Mouse (Mus musculus): Measurements from ENCODE around the gene Adcy4. TPM values are rescaled to one million over a fixed set of nuclear protein-coding genes. Genes with fewer than 3 reads are reported as not detected.
A peak's percentile ranks its signal among the peaks of the same experiment; 100 is the strongest.

Gene Adcy4
- polyA plus RNA-seq, 1 experiment, result 4.1 TPM

DNA sequence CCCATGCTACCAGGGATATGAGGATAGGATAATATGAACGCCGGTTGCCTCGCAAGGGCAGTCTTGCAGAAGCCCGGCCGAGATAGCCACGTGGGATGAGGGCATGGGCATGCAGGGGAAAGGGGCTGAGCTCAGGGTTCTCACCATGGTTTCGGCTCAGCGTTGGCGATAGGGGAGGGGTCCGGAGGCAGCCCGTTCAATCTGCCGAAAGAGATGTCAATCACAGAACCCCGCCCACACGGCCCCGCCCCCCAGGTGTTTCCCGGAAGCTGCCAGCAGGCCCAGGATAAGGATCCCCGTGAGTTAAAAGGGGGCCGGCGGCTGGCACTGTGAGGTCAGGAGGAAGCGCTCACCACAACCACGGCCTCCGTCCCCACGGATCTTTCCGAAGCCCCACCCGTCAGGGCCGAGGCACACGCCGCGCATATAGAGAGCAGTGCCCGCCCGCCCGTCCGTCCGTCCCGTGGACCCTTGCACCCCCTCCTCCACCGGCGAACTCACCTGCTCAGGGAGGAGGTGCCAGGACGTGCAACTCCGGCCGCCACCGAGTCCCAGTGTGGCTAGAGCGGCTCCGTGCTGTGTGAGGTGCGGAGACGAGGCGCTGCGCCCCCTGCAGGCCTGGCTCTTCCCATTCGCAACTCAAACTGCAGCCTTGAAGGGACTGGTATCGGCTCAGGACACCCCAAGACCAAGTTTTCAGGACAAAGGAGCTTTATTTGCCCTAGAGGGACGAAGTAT, 62.0 kb downstream of the Adcy4 start, which contains the start of gene Rabggta:
Rabggta (minus strand) TSS at position 564 of the 738 bp plus-strand sequence.
- WGBS, result under 1% methylated on average over 48 of the region's 50 CpGs
- Histone ChIP-seq H3K4me3 (replicated peaks; ENCODE audit: insufficient read depth, low read depth, low read length) (peak within 1 kb of the TSS; percentile 96), H3K27ac (ENCODE audit: insufficient read depth, low read length) (peak within 1 kb of the TSS; percentile 26; the same call in 1 of the 2 replicates), H3K27me3 (ENCODE audit: control insufficient read depth, insufficient read depth, low read length) (no peaks in the 10 kb centered on the region), H3K4me1 (ENCODE audit: control insufficient read depth, insufficient read depth, low read length) (peaks cover 4% of the 10 kb centered on the region; the same call in 1 of the 2 replicates)
- peak; percentile 87 for TF ChIP-seq CTCF (IDR thresholded peaks at IDR 0.05; ENCODE audit: borderline replicate concordance, insufficient read depth, low read depth, low read length)
- TF ChIP-seq POLR2A (IDR thresholded peaks at IDR 0.05; ENCODE audit: borderline replicate concordance, insufficient read depth, low read length), result peak; percentile 45; the same call in 1 of the 2 replicates
- DNase-seq, result peak; percentile 93 to 94

GRCm38 (mm10) chr14:55721076-55721475, 62.8 kb downstream of the Adcy4 start:
- peak overlapping the region; percentile 96 for H3K4me3 ChIP-seq (replicated peaks; ENCODE audit: insufficient read depth, low read depth, low read length)
- H3K27me3 ChIP-seq (ENCODE audit: control insufficient read depth, insufficient read depth, low read length), result no peaks in the 10 kb centered on the region
- 71% methylated on average over 6 of the region's 6 CpGs for WGBS
- DNase-seq, result no peak
- H3K4me1 ChIP-seq (ENCODE audit: control insufficient read depth, insufficient read depth, low read length), result peaks cover 4% of the 10 kb centered on the region; the same call in 1 of the 2 replicates
- no peak overlapping the region for H3K27ac ChIP-seq (ENCODE audit: insufficient read depth, low read length)
- TF ChIP-seq POLR2A (IDR thresholded peaks at IDR 0.05; ENCODE audit: borderline replicate concordance, insufficient read depth, low read length) (no peak), CTCF (IDR thresholded peaks at IDR 0.05; ENCODE audit: borderline replicate concordance, insufficient read depth, low read depth, low read length) (no peak)

GRCm38 (mm10) chr14:55720666-55721065, 63.2 kb downstream of the Adcy4 start:
- DNase-seq, result no peak
- Histone ChIP-seq H3K4me3 (replicated peaks; ENCODE audit: insufficient read depth, low read depth, low read length) (no peak overlapping the region), H3K27me3 (ENCODE audit: control insufficient read depth, insufficient read depth, low read length) (no peaks in the 10 kb centered on the region), H3K4me1 (ENCODE audit: control insufficient read depth, insufficient read depth, low read length) (peaks cover 4% of the 10 kb centered on the region; the same call in 1 of the 2 replicates), H3K27ac (ENCODE audit: insufficient read depth, low read length) (no peak overlapping the region)
- TF ChIP-seq POLR2A (IDR thresholded peaks at IDR 0.05; ENCODE audit: borderline replicate concordance, insufficient read depth, low read length) (no peak), CTCF (IDR thresholded peaks at IDR 0.05; ENCODE audit: borderline replicate concordance, insufficient read depth, low read depth, low read length) (no peak)
- 72% methylated on average over 12 of the region's 12 CpGs for WGBS

DNA sequence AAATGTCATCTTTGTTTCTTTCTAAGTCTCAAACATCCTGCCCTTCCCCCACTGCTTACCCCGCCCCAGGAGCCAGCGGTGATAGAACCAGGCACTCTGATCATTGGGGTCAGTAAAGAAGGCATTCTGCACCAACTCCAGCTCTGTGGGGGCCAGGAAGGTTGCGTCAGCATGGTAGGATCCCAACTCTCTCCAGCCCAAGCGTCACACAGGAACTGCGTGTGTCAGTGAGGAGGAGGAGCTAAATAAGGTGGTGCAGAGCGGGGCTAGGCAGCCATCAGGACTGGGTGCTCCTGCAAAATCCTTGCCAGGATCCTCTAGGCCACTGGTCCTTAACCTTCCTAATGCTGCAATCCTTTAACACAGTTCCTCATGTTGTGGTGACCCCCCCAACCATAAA, 64.2 kb downstream of the Adcy4 start:
- no peak for DNase-seq
- WGBS, result 92% methylated on average over 6 of the region's 6 CpGs
- no peak overlapping the region for H3K4me3 ChIP-seq (replicated peaks; ENCODE audit: insufficient read depth, low read depth, low read length)

More for the DNA sequence above, 64.2 kb downstream of the Adcy4 start:
- no peak for TF ChIP-seq CTCF (IDR thresholded peaks at IDR 0.05; ENCODE audit: borderline replicate concordance, insufficient read depth, low read depth, low read length)
- TF ChIP-seq POLR2A (IDR thresholded peaks at IDR 0.05; ENCODE audit: borderline replicate concordance, insufficient read depth, low read length), result no peak
- H3K27ac ChIP-seq (ENCODE audit: insufficient read depth, low read length), result no peak overlapping the region
- no peaks in the 10 kb centered on the region for H3K27me3 ChIP-seq (ENCODE audit: control insufficient read depth, insufficient read depth, low read length)
- peaks cover 4% of the 10 kb centered on the region; the same call in 1 of the 2 replicates for H3K4me1 ChIP-seq (ENCODE audit: control insufficient read depth, insufficient read depth, low read length)

Other genes with a start within 250 kb of the Adcy4 start
- 44.8 and 49.3 TPM in 2 replicates for gene Pck2, start 243.8 kb downstream of the Adcy4 start, polyA plus RNA-seq (2012; rRNA removed)
- 115 and 127 TPM in 2 replicates for gene Dcaf11, start 224.1 kb downstream of the Adcy4 start, polyA plus RNA-seq (2012; rRNA removed)
- gene A730061H03Rik, start 223.7 kb downstream of the Adcy4 start, polyA plus RNA-seq (2012; rRNA removed), result 0.97 TPM in 2 replicates
- gene Fitm1, start 208.5 kb downstream of the Adcy4 start, polyA plus RNA-seq (2012; rRNA removed), result not detected in 2 replicates
- gene Psme1, start 206.0 kb downstream of the Adcy4 start, polyA plus RNA-seq (2012; rRNA removed), result 38.4 and 40.7 TPM in 2 replicates
- gene Emc9, start 198.8 kb downstream of the Adcy4 start, polyA plus RNA-seq (2012; rRNA removed), result 90.9 and 92.8 TPM in 2 replicates
- 43.1 and 46.8 TPM in 2 replicates for gene Psme2, start 193.0 kb downstream of the Adcy4 start, polyA plus RNA-seq (2012; rRNA removed)
- gene Rnf31, start 192.4 kb downstream of the Adcy4 start, polyA plus RNA-seq (2012; rRNA removed), result 31.1 and 32.9 TPM in 2 replicates
- 18.4 and 20.3 TPM in 2 replicates for gene Irf9, start 180.5 kb downstream of the Adcy4 start, polyA plus RNA-seq (2012; rRNA removed)
- 71.2 and 79.1 TPM in 2 replicates for gene Rec8, start 166.1 kb downstream of the Adcy4 start, polyA plus RNA-seq (2012; rRNA removed)
- 150 and 151 TPM in 2 replicates for gene Ipo4, start 148.1 kb downstream of the Adcy4 start, polyA plus RNA-seq (2012; rRNA removed)
- gene Gm49378, start 146.2 kb downstream of the Adcy4 start, polyA plus RNA-seq (2012; rRNA removed), result 4.9 and 5.6 TPM in 2 replicates
- gene Tm9sf1, start 140.3 kb downstream of the Adcy4 start, polyA plus RNA-seq (2012; rRNA removed), result 35.3 and 40.1 TPM in 2 replicates
- gene Tssk4, start 133.9 kb downstream of the Adcy4 start, polyA plus RNA-seq (2012; rRNA removed), result 0.40 and 0.61 TPM in 2 replicates
- 44.8 and 44.9 TPM in 2 replicates for gene Mdp1, start 123.6 kb downstream of the Adcy4 start, polyA plus RNA-seq (2012; rRNA removed)
- 29.2 and 29.6 TPM in 2 replicates for gene Gmpr2, start 112.2 kb downstream of the Adcy4 start, polyA plus RNA-seq (2012; rRNA removed)
- 414 and 434 TPM in 2 replicates for gene Nedd8, start 112.0 kb downstream of the Adcy4 start, polyA plus RNA-seq (2012; rRNA removed)
- 36.0 and 38.5 TPM in 2 replicates for gene Tinf2, start 102.3 kb downstream of the Adcy4 start, polyA plus RNA-seq (2012; rRNA removed)
- 0.07 and 0.08 TPM in 2 replicates for gene Tgm1, start 70.2 kb downstream of the Adcy4 start, polyA plus RNA-seq (2012; rRNA removed)
- gene Rabggta, start 61.8 kb downstream of the Adcy4 start, polyA plus RNA-seq (2012; rRNA removed), result 64.1 and 66.8 TPM in 2 replicates
- gene Dhrs1, start 38.4 kb downstream of the Adcy4 start, polyA plus RNA-seq (2012; rRNA removed), result 113 and 122 TPM in 2 replicates
- 10.7 and 10.8 TPM in 2 replicates for gene Nop9, start 38.4 kb downstream of the Adcy4 start, polyA plus RNA-seq (2012; rRNA removed)
- gene Cideb, start 25.6 kb downstream of the Adcy4 start, polyA plus RNA-seq (2012; rRNA removed), result 10.5 and 15.2 TPM in 2 replicates
- 0.07 and 0.08 TPM in 2 replicates for gene Ltb4r2, start 22.7 kb downstream of the Adcy4 start, polyA plus RNA-seq (2012; rRNA removed)
- 0.33 and 0.36 TPM in 2 replicates for gene Ltb4r1, start 18.1 kb downstream of the Adcy4 start, polyA plus RNA-seq (2012; rRNA removed)
- gene Ripk3, start 4.8 kb upstream of the Adcy4 start, polyA plus RNA-seq (2012; rRNA removed), result 0.39 and 0.60 TPM in 2 replicates
- 1.5 and 1.7 TPM in 2 replicates for gene Nfatc4, start 39.0 kb upstream of the Adcy4 start, polyA plus RNA-seq (2012; rRNA removed)
- 4.5 and 4.8 TPM in 2 replicates for gene Nynrin, start 69.9 kb upstream of the Adcy4 start, polyA plus RNA-seq (2012; rRNA removed)
- gene Cbln3, start 100.3 kb upstream of the Adcy4 start, polyA plus RNA-seq (2012; rRNA removed), result 534 and 635 TPM in 2 replicates
- gene Khnyn, start 100.9 kb upstream of the Adcy4 start, polyA plus RNA-seq (2012; rRNA removed), result 47.4 and 52.8 TPM in 2 replicates
- 214 and 218 TPM in 2 replicates for gene Sdr39u1, start 116.2 kb upstream of the Adcy4 start, polyA plus RNA-seq (2012; rRNA removed)
- gene Cma1, start 160.6 kb upstream of the Adcy4 start, polyA plus RNA-seq (2012; rRNA removed), result not detected in 2 replicates
- not detected in 2 replicates for gene Cma2, start 166.9 kb upstream of the Adcy4 start, polyA plus RNA-seq (2012; rRNA removed)
- gene Mcpt1, start 233.9 kb upstream of the Adcy4 start, polyA plus RNA-seq (2012; rRNA removed), result not detected in 2 replicates
- gene Mcpt9, start 246.4 kb upstream of the Adcy4 start, polyA plus RNA-seq (2012; rRNA removed), result not detected in 2 replicates

All from cerebellum, adult 2 months (tissue).